Mouse (Mus musculus): ENCODE results near the gene Cript. TPM values are rescaled to one million over a fixed set of nuclear protein-coding genes. Genes with fewer than 3 reads are reported as not detected.
A peak's percentile ranks its signal among the peaks of the same experiment; 100 is the strongest.
"Not testable (repeated sequence)": the region's sequence is repeated elsewhere in the genome, so short reads cannot be mapped to it uniquely, and the experiment has no call there.

Cript gene
- total RNA-seq, 2 experiments from 2014 or later: 43.4 to 46.2 TPM

DNA sequence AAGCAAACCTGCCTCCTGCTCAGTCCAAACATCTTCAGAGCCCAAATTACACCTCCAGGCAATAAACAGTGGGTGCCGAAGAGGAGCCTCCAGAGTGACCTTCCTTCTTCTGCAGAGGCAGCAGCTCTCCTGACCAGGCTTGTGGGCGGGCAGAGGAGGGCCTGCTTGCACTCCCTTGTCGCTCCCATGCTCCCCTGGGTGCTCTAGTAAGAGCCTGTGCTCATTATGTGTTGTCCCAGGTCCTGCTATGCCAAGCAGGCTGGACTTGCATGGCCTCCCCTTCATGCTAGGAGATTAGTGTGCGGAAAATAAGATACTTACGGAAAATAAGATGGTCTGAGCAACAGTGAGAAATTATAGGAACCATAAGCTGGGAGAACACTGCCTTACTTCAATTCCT is 24.3 kb downstream of the Cript start:
- DNase-seq: no peak

DNA sequence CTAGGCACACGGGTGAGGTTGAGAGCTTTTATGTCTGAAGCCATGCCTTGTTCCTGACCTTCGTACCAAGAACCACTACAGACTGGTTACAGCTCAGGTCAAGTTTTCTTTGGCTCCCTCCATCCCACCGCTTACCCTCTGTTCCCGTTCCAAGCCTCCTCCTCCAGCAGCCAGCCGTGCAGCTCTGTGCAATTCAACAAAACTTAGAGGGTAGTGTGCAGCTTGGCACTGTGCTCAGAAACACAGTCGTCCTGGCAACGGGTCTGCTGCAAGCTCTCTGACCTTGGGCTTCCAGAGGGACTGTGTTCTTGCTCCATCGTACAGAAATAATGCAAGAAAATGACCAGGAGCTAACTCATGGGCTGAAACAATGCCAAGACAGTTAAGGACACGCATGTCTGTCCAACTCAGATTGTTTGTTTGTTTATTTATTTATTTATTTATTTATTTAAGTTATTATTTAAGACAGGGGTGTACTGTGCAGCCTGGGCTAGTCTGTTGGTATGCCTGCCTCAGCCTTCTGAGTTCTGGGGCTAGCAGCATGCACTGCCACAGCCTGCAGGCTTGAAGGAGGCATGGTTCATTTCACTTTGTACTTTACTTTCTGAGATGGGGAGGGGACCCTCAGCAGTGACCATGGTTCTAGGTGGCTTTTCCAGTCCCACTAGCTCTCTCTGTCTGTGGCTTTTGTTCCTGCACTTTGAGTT is 25.3 kb downstream of the Cript start:
- DNase-seq: peak; percentile 44 to 60

DNA sequence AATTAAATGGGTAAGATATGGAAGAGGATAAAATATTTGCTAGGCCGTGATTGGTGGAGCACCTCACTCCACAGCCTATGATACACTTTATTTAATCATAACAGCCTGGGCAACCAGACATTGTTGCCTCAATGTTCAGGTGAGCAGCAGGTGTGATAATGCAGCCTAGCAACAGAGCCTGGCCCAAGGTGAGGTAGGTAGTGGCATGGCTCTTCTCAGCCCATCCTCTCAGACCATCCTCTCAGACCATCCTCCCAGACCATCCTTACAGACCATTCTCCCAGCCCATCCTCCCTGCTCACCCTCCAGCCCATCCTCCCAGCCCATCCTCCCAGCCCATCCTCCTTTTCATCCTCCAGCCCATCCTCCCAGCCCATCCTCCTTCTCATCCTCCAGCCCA is 26.3 kb downstream of the Cript start:
- no peak for DNase-seq

DNA sequence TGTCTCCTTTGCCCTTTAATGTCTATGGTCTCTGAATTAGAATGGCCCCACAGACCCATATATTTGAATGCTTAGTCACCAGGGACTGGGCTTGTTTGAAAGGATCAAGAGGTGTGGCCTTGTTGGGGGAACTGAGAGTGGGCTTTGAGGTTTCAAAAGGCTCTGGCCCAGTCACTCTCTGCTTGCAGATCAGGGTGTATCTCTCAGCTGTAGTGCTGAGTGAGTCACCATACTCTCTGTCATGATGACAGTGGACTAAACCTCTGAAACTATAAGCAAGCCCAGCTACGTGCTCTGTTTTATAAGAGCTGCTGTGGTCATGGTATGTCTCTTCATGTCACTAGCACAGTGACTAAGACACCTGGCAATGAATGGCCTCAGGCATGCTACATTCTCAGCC is 27.1 kb downstream of the Cript start:
- no peak for DNase-seq

DNA sequence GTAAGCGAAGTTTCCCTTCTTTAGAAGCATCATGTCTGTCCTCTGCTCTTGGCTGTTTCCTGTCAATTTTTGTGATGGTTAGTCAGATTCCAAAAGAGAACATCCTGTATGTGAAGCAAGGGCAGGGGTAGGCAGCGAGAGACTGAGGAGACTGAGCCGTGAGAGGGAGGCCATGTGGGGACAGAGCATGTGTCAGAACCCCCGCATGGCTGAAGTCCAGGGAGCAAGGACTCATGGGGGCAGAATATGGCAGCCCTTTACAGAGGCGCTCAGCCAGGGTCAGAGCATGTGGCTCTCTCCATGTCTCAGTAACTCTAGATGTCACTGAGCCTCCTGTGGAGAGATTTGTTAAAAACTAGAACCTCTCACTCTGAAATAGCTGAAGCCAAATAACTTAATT is 28.6 kb downstream of the Cript start:
- DNase-seq: no peak

DNA sequence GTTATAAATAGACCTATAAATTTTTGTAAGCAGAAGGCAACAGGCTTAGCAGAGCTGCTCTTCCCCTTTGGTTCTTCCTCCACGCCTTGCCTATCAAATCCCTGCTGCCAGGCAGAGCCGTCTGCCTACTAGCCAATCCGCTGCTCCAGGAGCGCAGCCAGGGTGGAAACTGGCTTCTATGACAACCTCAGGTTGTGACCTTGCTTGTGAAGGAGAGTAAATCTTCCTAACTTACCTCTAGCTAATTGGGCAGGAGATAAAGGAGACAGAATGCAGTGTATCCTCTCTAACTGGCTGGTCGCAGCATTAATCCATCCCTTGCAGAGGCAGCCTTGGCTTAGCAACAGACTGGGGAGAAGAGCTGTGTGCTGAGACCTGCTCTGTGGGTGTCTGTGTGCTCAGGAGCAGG is 29.7 kb downstream of the Cript start:
- peak; percentile 62 to 67 for DNase-seq

DNA sequence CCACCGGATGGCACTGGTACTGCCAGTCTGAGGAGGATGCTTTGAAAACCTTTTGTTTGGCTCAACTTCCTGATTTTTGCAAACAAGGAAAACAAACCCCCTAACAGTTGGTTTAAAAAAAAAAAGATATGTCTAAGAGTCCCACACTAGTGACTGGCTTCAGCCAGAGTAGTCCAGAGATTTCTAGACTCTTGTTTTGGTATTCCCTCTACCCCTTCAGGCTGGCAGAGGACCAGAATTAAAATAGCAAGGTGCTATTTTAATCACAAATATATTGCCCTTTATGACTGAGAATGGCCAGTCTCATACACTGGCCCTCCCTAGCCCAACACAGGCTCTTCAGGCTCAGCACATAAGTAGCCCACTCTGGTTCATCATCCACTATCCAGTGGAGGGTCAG is 30.3 kb downstream of the Cript start:
- DNase-seq: no peak

DNA sequence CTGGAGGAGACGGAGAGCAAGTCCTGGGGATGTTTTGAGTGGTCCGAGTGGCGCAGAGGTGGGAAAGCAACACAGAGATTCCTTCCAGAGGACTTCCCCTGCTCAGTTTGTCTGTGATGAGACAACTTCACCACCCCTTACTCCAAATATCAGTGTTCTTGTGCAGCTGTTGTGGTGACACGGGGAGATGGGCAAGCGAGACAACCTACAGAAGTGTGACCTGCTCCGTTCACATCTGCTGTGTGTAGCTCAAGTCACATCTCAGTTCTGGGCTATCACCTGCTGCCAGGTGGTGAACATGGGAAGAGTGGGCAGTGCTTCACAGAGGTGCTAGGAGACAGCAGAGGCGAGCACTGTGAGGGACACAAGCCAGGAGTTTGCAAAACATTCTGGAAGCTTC is 31.4 kb downstream of the Cript start:
- no peak for DNase-seq

DNA sequence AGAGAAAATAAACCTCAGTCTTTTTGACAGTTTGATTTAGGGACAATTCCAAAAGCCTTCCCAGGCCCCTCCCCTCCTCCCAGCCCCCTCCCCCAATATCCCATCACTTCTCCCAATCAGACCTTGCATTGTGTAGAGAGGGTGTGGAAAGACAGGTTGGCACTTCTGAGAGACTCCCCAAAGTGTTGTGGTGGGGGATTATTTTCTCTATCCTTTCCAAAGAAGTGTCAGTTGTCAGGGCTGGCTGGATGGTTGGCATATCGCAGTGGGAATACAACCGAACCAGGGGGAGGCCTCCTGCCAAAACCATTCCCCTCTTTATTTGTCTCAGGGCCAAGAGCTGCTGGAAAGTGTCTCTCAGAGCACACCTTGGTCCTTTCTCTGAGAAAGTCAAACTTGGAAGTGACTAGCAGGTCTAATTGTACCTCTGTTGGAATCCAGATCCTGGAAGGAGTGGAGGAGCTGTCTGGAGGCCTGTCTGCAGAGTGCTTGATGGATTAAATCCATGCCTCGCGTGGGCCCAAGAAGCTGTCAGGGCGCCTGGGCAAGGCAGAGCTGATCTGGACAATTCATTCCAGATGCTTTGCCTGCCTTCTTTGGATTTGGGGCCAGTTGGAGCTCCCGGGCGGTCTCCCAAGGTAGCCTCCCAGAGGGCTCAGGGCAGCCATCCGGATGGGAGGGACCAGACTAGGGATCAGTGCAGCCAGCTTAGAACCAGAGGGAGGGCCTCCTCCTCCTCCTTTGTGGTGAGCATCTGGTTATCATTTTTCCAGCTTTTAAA is 32.3 kb downstream of the Cript start:
- peak; percentile 71 to 81 for DNase-seq

DNA sequence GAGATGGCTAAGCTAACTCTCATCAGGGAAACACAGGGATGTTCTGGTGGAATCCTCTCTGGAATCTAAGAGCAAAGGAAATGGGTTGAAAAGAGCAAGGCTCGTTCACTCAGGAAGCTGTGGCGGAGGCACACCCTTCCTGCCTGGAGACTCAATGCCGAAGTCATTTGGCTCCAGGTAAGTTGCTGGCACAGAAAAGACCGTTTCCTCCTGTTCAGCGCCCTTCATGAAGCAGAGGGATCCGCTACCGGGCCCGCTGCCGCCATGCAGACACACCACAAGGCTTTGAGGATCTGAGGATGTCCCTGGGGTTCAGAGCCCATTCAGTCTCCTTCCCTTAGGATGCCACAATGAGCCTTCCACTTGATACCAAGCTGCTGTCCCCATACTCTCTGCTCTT is 37.3 kb downstream of the Cript start:
- peak in 1 of 2 experiments; percentile 66 for DNase-seq

DNA sequence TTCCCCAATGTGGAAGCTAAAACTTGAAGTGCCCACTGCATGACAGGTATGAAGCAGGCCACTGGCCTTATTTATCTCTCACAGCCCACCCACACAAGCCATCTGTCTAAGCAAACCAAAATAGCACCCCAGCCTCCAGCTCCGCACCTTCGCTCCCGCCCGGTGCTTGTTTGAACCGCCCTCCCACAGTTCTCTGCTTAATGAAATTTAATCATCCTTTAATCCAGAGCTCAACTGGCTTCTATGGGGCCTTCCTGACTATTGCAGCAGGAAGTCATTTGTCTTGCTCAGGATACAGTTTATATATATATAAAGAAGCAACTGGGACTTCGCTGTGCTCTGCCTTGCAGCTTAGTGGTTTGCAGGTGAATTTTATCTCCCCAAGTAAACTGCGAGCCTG is 38.1 kb downstream of the Cript start:
- no peak for DNase-seq

DNA sequence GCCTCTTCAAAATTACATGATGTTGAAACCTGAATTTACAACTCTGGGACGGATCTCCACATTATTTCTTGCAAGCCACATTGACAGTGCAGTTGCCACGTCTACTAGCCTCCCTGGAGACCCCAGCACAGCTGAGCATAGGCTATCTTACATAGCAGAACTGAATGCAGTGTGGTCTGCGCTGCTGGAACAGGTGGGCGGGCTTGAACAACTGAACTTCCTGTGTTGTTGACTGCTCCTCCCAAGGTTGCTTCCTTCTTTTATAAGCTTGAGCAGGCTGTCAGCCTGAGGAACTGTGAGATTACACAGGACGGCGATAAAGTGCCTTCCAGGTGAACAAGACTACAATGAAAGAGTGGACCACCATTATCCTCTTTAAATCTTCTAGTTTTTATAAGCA is 38.6 kb downstream of the Cript start:
- DNase-seq: peak in 1 of 2 experiments; percentile 11

DNA sequence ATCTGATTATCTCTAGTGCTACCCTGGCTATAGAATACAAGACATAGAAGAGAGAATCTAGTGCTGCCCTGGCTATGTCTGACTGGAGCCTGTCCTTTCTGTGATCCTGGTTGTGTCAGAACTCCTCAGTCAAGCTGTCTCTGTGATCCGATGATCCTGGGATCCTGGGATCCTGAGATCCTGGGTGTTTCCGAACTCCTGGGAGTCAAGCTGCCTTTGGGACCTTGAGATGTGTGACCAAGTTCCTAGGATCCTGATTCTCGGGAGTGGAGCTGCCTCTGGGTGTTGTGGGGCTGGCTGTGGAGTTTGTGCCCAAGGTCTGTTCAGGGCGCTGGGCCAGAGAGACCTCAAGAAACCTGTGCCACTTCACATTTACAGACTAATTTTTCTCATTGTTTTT is 43.6 kb downstream of the Cript start:
- DNase-seq: no peak

DNA sequence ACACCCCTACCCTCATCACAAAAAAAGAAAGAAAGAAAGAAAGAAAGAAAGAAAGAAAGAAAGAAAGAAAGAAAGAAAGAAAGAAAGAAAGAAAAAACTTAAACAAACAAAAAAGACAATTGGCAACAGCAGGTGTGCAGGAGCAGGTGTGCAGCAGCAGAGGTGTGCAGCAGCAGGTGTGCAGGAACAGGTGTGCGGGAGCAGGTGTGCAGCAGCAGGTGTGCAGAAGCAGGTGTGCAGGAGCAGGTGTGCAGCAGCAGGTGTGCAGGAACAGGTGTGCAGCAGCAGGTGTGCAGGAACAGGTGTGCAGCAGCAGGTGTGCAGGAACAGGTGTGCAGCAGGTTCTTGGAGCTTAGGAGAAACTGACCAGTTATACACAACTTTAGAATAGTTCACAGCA is 46.8 kb downstream of the Cript start:
- DNase-seq: not testable (repeated sequence)

DNA sequence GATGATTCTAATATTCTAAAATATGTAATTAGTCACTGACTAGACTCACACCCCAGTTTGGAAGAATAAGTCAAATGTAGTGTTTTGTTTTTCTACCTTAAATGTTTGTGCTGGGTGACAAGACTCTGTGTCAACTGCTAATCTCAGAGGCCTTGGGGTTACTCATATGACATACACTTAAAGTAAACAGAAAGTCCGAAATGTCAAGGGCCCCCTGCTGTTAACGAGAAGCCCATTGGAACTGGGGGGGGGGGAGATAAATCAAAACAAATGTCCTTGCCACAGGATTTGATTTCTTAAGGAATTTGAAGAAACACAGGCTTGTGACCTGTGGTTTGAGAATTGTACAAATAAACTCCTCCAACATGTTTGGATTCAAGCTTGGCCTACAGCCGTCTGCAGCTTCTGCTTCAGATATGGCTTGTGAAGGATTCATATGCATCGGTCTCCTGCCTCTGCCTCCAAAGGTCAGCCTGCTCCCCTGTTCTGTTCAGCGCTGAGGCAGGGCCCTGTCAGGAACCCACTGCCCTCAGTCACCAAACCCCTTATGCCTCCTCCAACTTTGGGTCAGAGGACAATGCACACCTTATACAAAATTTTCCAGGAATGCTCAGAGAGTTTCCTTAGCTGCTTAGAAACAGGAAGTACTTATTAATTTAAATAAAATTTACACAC is 47.6 kb downstream of the Cript start:
- no peak for DNase-seq

DNA sequence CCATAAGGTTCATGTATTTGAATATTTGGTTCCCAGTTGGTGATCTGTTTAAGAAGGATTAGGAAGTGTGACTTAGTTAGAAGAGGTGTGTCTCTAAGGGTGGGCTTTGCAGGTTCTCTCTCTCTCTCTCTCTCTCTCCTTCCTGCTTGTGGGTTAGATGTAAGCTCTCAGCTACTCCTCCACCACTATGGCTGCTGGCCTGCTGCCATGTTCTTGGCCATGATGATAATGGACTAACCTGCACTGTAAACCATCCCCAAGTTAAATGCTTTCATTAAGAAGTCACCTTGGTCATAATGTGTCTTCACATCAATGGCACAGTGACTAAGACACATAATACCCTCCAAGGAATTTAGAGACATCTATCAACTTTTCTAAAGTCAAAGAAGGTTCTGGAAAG is 48.1 kb downstream of the Cript start:
- no peak for DNase-seq

DNA sequence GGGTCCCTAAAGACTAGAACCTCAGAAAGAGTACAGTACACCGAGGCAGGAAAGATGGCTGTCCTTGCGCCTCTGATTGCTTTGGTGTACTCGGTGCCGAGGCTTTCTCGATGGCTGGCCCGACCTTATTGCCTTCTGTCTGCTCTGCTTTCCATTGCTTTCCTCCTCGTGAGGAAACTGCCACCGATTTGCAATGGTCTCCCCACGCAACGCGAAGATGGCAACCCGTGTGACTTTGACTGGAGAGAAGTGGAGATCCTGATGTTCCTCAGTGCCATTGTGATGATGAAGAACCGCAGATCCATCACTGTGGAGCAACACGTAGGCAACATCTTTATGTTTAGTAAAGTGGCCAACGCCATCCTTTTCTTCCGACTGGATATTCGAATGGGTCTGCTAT is 52.9 kb downstream of the Cript start:
- not testable (repeated sequence) for DNase-seq

DNA sequence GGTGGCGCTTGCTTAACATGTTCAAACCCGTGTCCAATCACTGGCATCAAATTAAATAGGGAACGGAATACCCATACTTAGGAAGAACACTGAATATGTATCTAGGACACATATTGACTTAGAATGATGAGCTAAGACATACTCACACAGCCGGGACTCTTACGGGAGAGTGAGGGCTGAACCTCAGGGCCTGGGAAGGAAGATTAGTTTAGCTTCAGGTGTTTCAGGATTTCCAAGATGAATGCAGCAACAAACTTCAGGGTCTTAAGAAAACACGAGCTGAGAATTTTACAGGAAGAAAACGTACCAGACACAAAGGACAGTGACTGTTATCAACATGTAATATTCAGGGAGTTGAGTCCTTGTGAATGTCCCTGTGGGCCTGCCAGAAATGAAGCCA is 55.4 kb downstream of the Cript start:
- no peak for DNase-seq

DNA sequence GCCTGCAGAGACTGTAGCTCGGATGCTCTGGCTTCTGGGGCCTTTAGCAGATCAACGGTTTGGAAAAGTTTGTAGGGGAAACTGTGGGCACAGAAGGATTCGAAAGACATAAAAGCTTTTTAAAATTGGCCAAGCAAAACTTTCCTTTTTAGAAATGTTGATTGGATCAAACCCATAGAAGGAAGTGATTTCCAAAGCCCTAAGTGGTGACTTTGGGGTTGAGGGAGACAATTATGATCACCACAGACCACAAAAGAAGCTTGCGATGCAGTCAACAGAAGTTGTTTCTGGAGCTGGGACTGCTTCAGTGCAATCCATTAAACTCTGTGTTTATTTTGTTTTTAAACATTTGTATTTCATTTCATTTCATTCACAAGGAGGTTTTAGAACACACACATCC is 57.2 kb downstream of the Cript start:
- DNase-seq: no peak

DNA sequence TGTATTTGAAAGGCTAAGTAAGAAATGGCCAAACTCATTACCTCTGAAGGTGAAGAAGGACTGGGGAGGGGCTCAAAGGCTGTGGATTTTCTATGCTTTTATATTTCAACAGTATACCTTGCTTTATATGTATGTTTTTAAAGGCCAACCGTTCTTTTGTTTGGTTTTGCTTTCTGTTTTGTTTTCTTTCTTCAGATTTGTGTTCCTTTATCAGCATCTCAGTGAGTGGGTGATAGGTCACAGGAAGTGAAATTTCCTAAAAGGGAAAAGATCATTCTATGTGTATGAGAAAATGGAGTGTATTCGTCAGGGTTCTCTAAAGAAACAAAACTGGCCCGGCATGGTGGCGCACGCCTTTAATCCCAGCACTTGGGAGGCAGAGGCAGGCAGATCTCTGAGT is 58.3 kb downstream of the Cript start:
- DNase-seq: no peak

Measured in heart, adult 18-20 months (tissue).